Mouse (Mus musculus) left cerebral cortex, adult 2 months (tissue): ENCODE data around the gene Tbc1d22a. TPM values are rescaled to one million over a fixed set of nuclear protein-coding genes. Genes with fewer than 3 reads are reported as not detected.

Experiments used
- DNase-seq, 2 experiments: peaks; one replicate each; pipeline ENCODE4 v3.0.0; 2021 to 2022; ENCODE audit warnings: low spot score in 2 of 2, mixed read lengths in 1 of 2; ENCODE audit errors: extremely low spot score in 1 of 2
- H3K27ac ChIP-seq: fragments of 200-600 bp; 2 replicates; pipeline ENCODE4 v1.8.1; 2022
- H3K4me3 ChIP-seq: fragments of 200-600 bp; 2 replicates; pipeline ENCODE4 v1.8.1; 2022
- CTCF ChIP-seq: fragments of 200-600 bp; IDR thresholded peaks from 2 replicates; pipeline ENCODE4 v1.8.1; 2022; ENCODE audit warnings: antibody characterized with exemption, mild to moderate bottlenecking, moderate library complexity
- intact Hi-C: fragments of 180-260 bp; cut with DNase I; formaldehyde crosslinking; loops from one replicate; pipeline ENCODE4 v1.15.1; 2025
- total RNA-seq, 2 experiments: library from RNA; stranded (reverse); gene quantifications; 2 replicates each; pipeline ENCODE4 v1.2.3; 2021

Tbc1d22a gene
- total RNA-seq, 2 experiments from 2014 or later, result 32.8 to 34.3 TPM

GRCm38 (mm10) chr15:86535356-86535755 is 321.1 kb downstream of the Tbc1d22a start:
- DNase-seq, result no peak
- TF ChIP-seq CTCF, result no peak
- intact Hi-C loops, result loop anchor here (10.0 kb wide), 1 partner anchor 659 kb away; no protein-coding TSS in a partner anchor
- Histone ChIP-seq H3K4me3 (no peak overlapping the region), H3K27ac (no peak overlapping the region)

GRCm38 (mm10) chr15:86542371-86542770 is 328.1 kb downstream of the Tbc1d22a start:
- intact Hi-C loops, result no loop called here
- H3K27ac ChIP-seq, result no peak overlapping the region
- no peak for TF ChIP-seq CTCF
- no peak for DNase-seq
- H3K4me3 ChIP-seq, result no peak overlapping the region

DNA sequence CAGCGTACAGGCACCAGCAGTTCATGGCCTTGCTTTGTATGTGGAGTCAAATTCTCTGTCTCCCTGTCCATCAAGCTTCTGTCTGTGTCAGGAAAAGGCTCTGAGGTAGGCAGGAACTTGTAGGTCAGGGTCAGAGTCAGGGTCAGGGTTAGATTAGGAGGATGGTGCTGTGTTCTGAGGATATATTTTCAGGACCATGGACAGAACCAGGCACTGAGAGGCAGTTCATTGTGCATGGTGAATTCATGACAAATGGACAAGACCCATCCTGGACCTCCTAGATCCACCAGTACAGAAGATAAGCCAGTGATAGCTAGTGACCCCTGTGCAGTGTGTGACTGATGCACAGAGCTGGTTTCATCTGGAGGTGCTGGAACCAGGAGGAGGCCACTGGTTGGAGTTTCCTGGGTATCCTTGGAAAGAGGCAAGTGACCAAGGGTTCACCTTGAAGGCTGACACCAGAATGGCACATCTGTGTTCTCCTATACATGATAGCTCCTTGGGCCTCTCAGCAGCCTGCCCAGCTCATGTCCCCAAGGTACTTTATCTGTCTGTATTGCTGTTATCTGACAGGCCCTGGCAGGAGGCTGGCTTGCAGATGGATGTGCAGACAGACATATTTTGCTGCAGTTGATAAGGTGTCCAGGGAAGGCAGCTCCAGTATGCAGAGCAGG is 330.0 kb downstream of the Tbc1d22a start:
- intact Hi-C loops, result no loop called here
- no peak for TF ChIP-seq CTCF
- peak in 1 of 2 experiments; percentile 2 for DNase-seq
- Histone ChIP-seq H3K4me3 (no peak overlapping the region), H3K27ac (no peak overlapping the region)

Other genes starting within 250 kb of the Tbc1d22a start
- gene Celsr1, start 180.7 kb upstream of the Tbc1d22a start, total RNA-seq, result 1 to 10 TPM; 3.7 to 4.6 TPM
- gene Gramd4, start 156.8 kb upstream of the Tbc1d22a start, total RNA-seq, result 10 to 100 TPM; 46.2 to 51.7 TPM
- gene Cerk, start 28.3 kb upstream of the Tbc1d22a start, total RNA-seq, result 10 to 100 TPM; 57.9 to 59.0 TPM